Mouse (Mus musculus) midbrain, embryonic 13.5 days (tissue): ENCODE results near the gene Tesc. TPM values are rescaled to one million over a fixed set of nuclear protein-coding genes. Genes with fewer than 3 reads are reported as not detected.
A peak's percentile ranks its signal among the peaks of the same experiment; 100 is the strongest.

Experiments used
- ATAC-seq: fragments of 200-750 bp; cut with Nextera tagmentation; 2 replicates; pipeline ENCODE4 v1.8.0; 2017; ENCODE audit warnings: mild to moderate bottlenecking, moderate TSS enrichment, moderate library complexity
- H3K27ac ChIP-seq: fragments of 300-500 bp; sonication (generic); 2 replicates; pipeline ENCODE4 v1.5.1; 2015; ENCODE audit warnings: inconsistent platforms, mild to moderate bottlenecking, moderate library complexity
- H3K27me3 ChIP-seq: fragments of 300-500 bp; sonication (generic); 2 replicates; pipeline ENCODE4 v1.6.1; 2015; ENCODE audit warnings: mild to moderate bottlenecking, inconsistent platforms
- H3K36me3 ChIP-seq: fragments of 300-500 bp; sonication (generic); 2 replicates; pipeline ENCODE4 v1.6.1; 2015; ENCODE audit warnings: mild to moderate bottlenecking, inconsistent platforms
- H3K4me1 ChIP-seq: fragments of 300-500 bp; sonication (generic); replicated peaks from 2 replicates; pipeline ENCODE4 v1.6.1; 2015; ENCODE audit warnings: inconsistent platforms
- H3K4me2 ChIP-seq: fragments of 300-500 bp; sonication (generic); replicated peaks from 2 replicates; pipeline ENCODE4 v1.6.1; 2015; ENCODE audit warnings: moderate library complexity, mild to moderate bottlenecking, inconsistent platforms
- H3K4me3 ChIP-seq: fragments of 300-500 bp; sonication (generic); replicated peaks from 2 replicates; pipeline ENCODE4 v1.5.1; 2015; ENCODE audit warnings: mild to moderate bottlenecking, inconsistent platforms
- H3K9ac ChIP-seq: fragments of 300-500 bp; sonication (generic); replicated peaks from 2 replicates; pipeline ENCODE4 v1.6.1; 2015; ENCODE audit warnings: mild to moderate bottlenecking, inconsistent platforms
- H3K9me3 ChIP-seq: fragments of 300-500 bp; sonication (generic); 2 replicates; pipeline ENCODE4 v1.6.1; 2016; ENCODE audit warnings: mild to moderate bottlenecking, inconsistent platforms
- WGBS: fragments of 180-500 bp; shearing (Covaris S2); methylation state at CpG from one replicate; pipeline ENCODE4 v1.1.7; 2015; 5-methylcytosine and 5-hydroxymethylcytosine counted together
- polyA plus RNA-seq: library from polyadenylated mRNA; unstranded; fragments of >200 nt; fragmentation: Nextera tagmentation; extraction: Ambion mirVana; gene quantifications from 2 replicates; pipeline ENCODE4 v1.2.1, GENCODE M21; 2015

Gene Tesc
- polyA plus RNA-seq, 1 experiment from 2014 or later: 2.9 TPM

GRCm38 (mm10) chr5:118083060-118083638 is 55.6 kb downstream of the Tesc start:
- H3K4me3 ChIP-seq: no peak overlapping the region
- H3K4me2 ChIP-seq: no peak overlapping the region
- peak overlapping the region; percentile 7; the same call in 1 of the 2 replicates for H3K9ac ChIP-seq
- WGBS: 60% methylated on average over 12 of the region's 12 CpGs
- no peaks in the 10 kb centered on the region for H3K36me3 ChIP-seq
- H3K27ac ChIP-seq: peak overlapping the region; percentile 67
- no peaks in the 10 kb centered on the region for H3K27me3 ChIP-seq
- no peaks in the 10 kb centered on the region for H3K9me3 ChIP-seq
- ATAC-seq: no peak
- H3K4me1 ChIP-seq: peaks cover 88% of the 10 kb centered on the region

DNA sequence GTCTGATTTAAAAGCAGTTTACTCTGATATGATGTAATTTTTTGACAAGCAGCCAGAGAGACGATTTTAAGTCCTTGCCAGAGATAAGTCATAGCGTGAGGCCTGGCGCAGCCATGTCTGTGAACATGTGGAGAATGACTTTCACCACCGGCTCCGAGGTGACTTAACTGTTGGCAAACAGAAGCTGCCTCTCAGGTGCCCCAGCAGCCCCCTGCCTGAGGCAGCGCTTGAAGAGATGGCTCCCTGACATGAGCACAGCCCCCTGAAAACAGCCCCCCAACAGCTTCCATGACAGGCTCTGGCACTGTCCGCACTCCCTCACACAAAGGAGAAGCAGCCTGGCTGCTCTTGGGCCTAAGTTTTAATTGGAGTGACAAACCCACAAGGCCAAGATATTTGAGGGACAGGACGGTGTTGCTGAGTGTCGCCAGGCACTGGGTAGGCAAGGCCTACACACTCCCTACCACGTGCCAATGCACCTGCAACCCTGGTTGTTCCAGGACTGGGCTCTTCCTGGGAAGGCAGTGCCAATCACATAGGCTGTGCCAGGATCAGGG is 56.7 kb downstream of the Tesc start:
- 59% methylated on average over 10 of the region's 10 CpGs for WGBS
- H3K4me1 ChIP-seq: peaks cover 86% of the 10 kb centered on the region
- H3K27ac ChIP-seq: peak overlapping the region; percentile 81
- no peaks in the 10 kb centered on the region for H3K27me3 ChIP-seq
- no peaks in the 10 kb centered on the region for H3K36me3 ChIP-seq
- H3K4me2 ChIP-seq: no peak overlapping the region
- H3K9me3 ChIP-seq: no peaks in the 10 kb centered on the region
- H3K9ac ChIP-seq: peak overlapping the region; percentile 36; the same call in 1 of the 2 replicates
- H3K4me3 ChIP-seq: no peak overlapping the region
- 0 out of 2 replicates have a peak, but pooled peaks have one; percentile 7 for ATAC-seq

DNA sequence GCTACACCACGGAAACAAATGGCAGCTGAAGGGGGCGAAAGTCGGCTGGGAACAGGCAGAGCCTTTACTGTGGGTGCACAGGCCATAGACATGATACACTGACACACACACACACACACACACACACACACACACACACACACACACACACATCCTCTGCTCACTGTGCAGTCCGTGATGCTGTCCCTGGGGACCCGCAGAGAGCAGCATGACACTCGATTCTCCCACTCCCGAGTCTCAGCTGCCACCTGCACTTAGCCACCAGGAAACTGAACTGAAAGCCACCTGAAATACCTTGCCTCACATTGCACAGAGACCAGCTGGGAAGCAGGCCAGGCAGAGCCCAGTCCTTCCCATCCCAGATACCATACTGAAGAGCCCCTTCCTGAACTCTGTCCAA is 57.8 kb downstream of the Tesc start:
- H3K27me3 ChIP-seq: no peaks in the 10 kb centered on the region
- peak overlapping the region; percentile 81; the same call in 1 of the 2 replicates for H3K27ac ChIP-seq
- H3K4me2 ChIP-seq: no peak overlapping the region
- ATAC-seq: no peak
- H3K36me3 ChIP-seq: peaks cover 3% of the 10 kb centered on the region
- no peak overlapping the region for H3K9ac ChIP-seq
- H3K4me3 ChIP-seq: no peak overlapping the region
- no peaks in the 10 kb centered on the region for H3K9me3 ChIP-seq
- H3K4me1 ChIP-seq: peaks cover 86% of the 10 kb centered on the region
- WGBS: 71% methylated on average over 7 of the region's 7 CpGs

GRCm38 (mm10) chr5:118086956-118087355 is 59.4 kb downstream of the Tesc start:
- no peak for ATAC-seq
- no peak overlapping the region for H3K9ac ChIP-seq
- H3K4me2 ChIP-seq: no peak overlapping the region
- 73% methylated on average over 7 of the region's 7 CpGs for WGBS
- no peak overlapping the region for H3K27ac ChIP-seq
- no peak overlapping the region for H3K4me3 ChIP-seq
- H3K27me3 ChIP-seq: no peaks in the 10 kb centered on the region
- peaks cover 19% of the 10 kb centered on the region for H3K36me3 ChIP-seq
- H3K4me1 ChIP-seq: peaks cover 70% of the 10 kb centered on the region
- H3K9me3 ChIP-seq: no peaks in the 10 kb centered on the region

- Histone ChIP-seq H3K9me3 (no peaks in the 10 kb centered on the region), H3K4me3 (no peak overlapping the region), H3K36me3 (peaks cover 40% of the 10 kb centered on the region), H3K4me2 (0 out of 2 replicates have a peak overlapping the region, but pooled peaks have one; percentile 7), H3K4me1 (peaks cover 58% of the 10 kb centered on the region), H3K9ac (no peak overlapping the region), H3K27me3 (no peaks in the 10 kb centered on the region), H3K27ac (peak overlapping the region; percentile 76)
- ATAC-seq: peak; percentile 85
- WGBS: 39% methylated on average over 7 of the region's 7 CpGs
Measured at GRCm38 (mm10) chr5:118089102-118089501, 61.6 kb downstream of the Tesc start.

DNA sequence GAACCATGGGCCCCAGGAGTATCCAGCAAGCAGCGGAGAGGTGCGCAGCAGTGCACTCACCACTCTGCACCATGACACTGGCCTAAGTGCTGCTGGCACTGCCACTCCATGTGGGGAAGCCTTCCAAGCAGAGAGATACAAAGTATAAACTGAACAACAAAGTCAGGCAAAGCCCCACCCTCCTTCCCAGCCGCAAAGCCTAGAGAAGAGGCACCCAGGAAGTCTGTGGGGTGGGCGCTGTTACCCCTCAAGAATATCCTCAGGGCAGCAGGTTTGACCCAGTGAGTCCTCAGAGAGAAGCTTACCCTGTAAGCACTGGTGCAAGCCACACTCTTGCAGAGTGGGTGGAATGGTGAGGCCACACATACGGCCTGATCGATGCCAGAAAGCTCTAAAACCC is 62.6 kb downstream of the Tesc start:
- WGBS: 96% methylated on average over 6 of the region's 6 CpGs
- Histone ChIP-seq H3K9me3 (no peaks in the 10 kb centered on the region), H3K27ac (peak overlapping the region; percentile 76), H3K27me3 (no peaks in the 10 kb centered on the region), H3K36me3 (peaks cover 49% of the 10 kb centered on the region), H3K9ac (no peak overlapping the region), H3K4me3 (no peak overlapping the region), H3K4me1 (peaks cover 48% of the 10 kb centered on the region), H3K4me2 (no peak overlapping the region)
- ATAC-seq: no peak

GRCm38 (mm10) chr5:118090837-118091236 is 63.3 kb downstream of the Tesc start:
- Histone ChIP-seq H3K9ac (no peak overlapping the region), H3K9me3 (no peaks in the 10 kb centered on the region), H3K4me1 (peaks cover 41% of the 10 kb centered on the region), H3K27me3 (no peaks in the 10 kb centered on the region), H3K36me3 (peaks cover 56% of the 10 kb centered on the region), H3K4me2 (no peak overlapping the region), H3K4me3 (no peak overlapping the region), H3K27ac (no peak overlapping the region)
- WGBS: 96% methylated on average over 2 of the region's 2 CpGs
- ATAC-seq: no peak

- Histone ChIP-seq H3K27ac (peak overlapping the region; percentile 32; the same call in 1 of the 2 replicates), H3K4me2 (no peak overlapping the region), H3K27me3 (no peaks in the 10 kb centered on the region), H3K4me3 (no peak overlapping the region), H3K9me3 (no peaks in the 10 kb centered on the region), H3K9ac (no peak overlapping the region; the same call in 1 of the 2 replicates), H3K4me1 (peaks cover 26% of the 10 kb centered on the region), H3K36me3 (peaks cover 66% of the 10 kb centered on the region)
- WGBS: 72% methylated on average over 11 of the region's 11 CpGs
- ATAC-seq: no peak
Measured at GRCm38 (mm10) chr5:118093321-118094035, 65.9 kb downstream of the Tesc start.

DNA sequence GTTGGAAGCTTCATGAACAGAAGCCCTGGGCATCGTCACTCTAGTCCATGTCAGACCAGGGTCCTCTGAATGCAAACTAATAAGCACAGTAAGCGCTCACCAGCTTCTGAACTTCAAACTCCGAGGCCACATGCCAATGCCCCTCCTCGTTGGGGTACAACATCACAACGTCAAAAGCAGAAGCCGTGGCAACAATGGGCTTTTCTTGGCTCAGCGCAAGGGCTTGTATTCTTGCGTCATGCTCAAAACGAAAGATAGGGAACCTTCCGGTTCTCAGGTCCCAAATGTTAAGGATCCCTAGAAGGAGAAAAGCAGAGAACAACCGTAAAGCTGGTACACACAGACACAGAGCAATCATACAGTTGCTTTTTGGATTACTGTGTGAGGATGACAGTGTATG is 67.9 kb downstream of the Tesc start:
- H3K36me3 ChIP-seq: peaks cover 61% of the 10 kb centered on the region
- H3K4me2 ChIP-seq: no peak overlapping the region
- ATAC-seq: no peak
- no peaks in the 10 kb centered on the region for H3K27me3 ChIP-seq
- peaks cover 23% of the 10 kb centered on the region for H3K4me1 ChIP-seq
- 93% methylated on average over 11 of the region's 11 CpGs for WGBS
- H3K9ac ChIP-seq: no peak overlapping the region
- H3K27ac ChIP-seq: no peak overlapping the region
- no peaks in the 10 kb centered on the region for H3K9me3 ChIP-seq
- no peak overlapping the region for H3K4me3 ChIP-seq

DNA sequence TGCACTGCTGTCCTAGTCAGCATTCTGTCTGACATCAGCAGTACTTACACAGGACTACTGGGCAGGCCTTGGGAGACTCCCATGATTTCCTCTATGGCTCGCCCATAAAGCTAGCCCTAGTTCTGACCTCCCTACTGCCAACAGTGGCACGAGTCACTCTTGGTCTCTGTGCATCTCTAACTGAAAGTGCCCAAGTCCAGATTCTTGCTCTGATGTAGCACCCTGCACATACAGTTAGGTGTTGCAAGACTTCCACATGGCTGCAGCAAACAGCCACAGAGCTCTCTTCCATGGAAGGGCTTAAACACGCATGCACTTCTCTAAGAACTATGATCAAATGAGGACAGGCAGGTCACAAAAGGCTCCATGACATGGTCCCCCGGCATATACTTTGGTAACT is 68.3 kb downstream of the Tesc start:
- no peak overlapping the region for H3K4me3 ChIP-seq
- WGBS: 90% methylated on average over 4 of the region's 4 CpGs
- no peaks in the 10 kb centered on the region for H3K9me3 ChIP-seq
- H3K27me3 ChIP-seq: no peaks in the 10 kb centered on the region
- peaks cover 57% of the 10 kb centered on the region for H3K36me3 ChIP-seq
- H3K9ac ChIP-seq: no peak overlapping the region
- ATAC-seq: no peak
- H3K4me1 ChIP-seq: peaks cover 27% of the 10 kb centered on the region
- H3K4me2 ChIP-seq: no peak overlapping the region
- no peak overlapping the region for H3K27ac ChIP-seq

DNA sequence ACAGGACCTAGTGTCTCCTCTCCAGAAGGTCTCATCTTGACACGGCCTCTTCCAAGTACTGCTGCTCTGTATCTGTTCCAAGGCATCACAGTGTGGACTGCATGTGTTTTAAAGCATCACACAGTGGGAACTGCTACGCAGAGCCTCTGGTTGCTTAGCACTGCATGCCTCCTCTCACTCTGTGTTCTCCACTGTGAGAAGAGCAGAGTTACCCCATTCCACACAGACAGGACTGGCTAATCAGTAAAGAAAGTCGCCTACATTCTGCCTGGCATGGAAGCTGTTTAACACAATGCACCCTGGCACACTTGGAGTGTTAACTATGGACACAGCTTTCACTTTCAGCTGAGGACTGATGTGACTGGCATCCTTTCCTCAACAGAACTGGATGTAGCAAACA is 68.8 kb downstream of the Tesc start:
- H3K4me1 ChIP-seq: peaks cover 28% of the 10 kb centered on the region
- H3K27ac ChIP-seq: no peak overlapping the region
- 92% methylated on average over 3 of the region's 3 CpGs for WGBS
- no peaks in the 10 kb centered on the region for H3K9me3 ChIP-seq
- ATAC-seq: no peak
- H3K27me3 ChIP-seq: no peaks in the 10 kb centered on the region
- no peak overlapping the region for H3K4me2 ChIP-seq
- H3K4me3 ChIP-seq: no peak overlapping the region
- H3K36me3 ChIP-seq: peaks cover 53% of the 10 kb centered on the region
- H3K9ac ChIP-seq: no peak overlapping the region

DNA sequence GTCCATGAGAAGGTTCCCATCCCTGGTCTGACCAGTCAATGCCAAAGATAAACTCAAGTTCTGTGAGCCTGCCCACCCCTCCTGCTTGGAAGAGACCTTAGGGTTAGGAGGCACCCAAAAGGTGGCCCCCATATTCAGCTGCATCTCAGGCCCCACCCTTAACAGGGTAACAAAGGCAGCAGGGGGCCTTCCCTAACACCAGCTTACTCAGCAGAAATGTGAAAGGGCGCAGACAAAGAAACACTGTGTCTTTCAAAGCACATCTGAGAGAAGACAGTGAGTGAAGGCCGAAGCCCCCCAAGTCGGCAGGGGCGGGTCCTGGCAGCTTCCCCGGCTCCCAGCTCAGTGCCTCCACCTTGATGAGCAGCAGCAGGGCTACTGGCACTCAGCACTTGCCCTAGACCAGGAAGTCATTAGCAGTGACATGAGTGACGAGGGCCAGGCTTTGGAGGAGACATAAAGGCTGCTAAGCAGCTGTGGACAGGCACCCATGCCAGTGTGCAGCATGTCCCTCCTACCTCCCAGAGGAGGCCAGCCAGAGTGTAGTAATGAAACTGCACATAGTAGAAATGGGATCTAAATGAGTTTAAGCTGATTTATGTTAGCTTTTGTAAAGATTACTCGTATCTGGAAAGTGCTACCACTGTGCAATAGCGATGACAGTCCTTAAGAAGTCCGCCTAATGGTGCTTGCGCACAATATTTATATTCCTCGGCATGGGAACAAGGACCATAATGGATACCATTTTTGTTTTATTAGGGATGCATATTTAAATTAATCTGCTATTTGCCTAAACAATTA is 71.7 kb downstream of the Tesc start:
- Histone ChIP-seq H3K4me1 (peaks cover 19% of the 10 kb centered on the region), H3K4me3 (no peak overlapping the region), H3K4me2 (no peak overlapping the region), H3K27ac (peak overlapping the region; percentile 51), H3K27me3 (no peaks in the 10 kb centered on the region), H3K9me3 (no peaks in the 10 kb centered on the region), H3K36me3 (peaks cover 24% of the 10 kb centered on the region), H3K9ac (no peak overlapping the region)
- no peak for ATAC-seq
- WGBS: 77% methylated on average over 11 of the region's 11 CpGs
